Mouse (Mus musculus): Measurements from ENCODE around the gene Thsd4.

DNA sequence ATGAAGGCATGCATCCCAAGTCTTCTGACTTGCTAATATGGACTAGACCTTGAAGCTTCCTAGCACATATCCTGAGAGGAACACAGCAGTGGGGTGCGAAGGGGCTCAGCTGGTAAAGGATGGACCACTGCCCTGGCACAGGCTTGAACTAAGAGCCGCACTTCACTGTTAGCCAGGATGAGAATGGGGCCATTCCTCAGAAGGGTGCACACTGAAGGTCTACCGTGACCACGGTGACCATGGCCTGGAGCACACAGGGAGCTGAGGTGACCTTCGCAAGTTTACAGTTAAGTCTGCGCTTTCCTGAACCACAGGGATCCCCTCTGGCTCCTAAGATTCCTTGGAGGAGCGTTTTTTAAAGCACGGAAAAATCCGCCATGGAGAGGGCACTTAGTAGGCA is 406.5 kb downstream of the Thsd4 start:
- no peak for TF ChIP-seq CTCF (IDR thresholded peaks at IDR 0.05; ENCODE audit: extremely low read depth, insufficient read depth, low read length)
- TF ChIP-seq POLR2A (IDR thresholded peaks at IDR 0.05; ENCODE audit: extremely low read depth, insufficient read depth, low read length): no peak

Data from cortical plate, adult 2 months (tissue).